Mouse (Mus musculus) olfactory bulb, adult 2 months (tissue): ENCODE data around the gene Btbd19.

ENCODE experiments used
- CTCF ChIP-seq: fragments of 200-500 bp; IDR thresholded peaks from 2 replicates; pipeline ENCODE4 v1.5.1; 2012; ENCODE audit warnings: low read depth, mild to moderate bottlenecking, low read length, moderate library complexity; ENCODE audit not compliant: insufficient read depth
- POLR2A ChIP-seq: fragments of 200-500 bp; IDR thresholded peaks from 2 replicates; pipeline ENCODE4 v1.6.1; 2012; ENCODE audit warnings: mild to moderate bottlenecking, low read depth, low read length, moderate library complexity; ENCODE audit not compliant: insufficient read depth

- no peak for TF ChIP-seq CTCF
- TF ChIP-seq POLR2A, result no peak
Observed at GRCm38 (mm10) chr4:117148047-117148713, 22.7 kb upstream of the Btbd19 start.
